Mouse (Mus musculus) embryonic fibroblast, embryonic 13.5 days (primary cell): Measurements from ENCODE around the gene Atg101.

Experiments
- CTCF ChIP-seq: IDR thresholded peaks from 2 replicates; pipeline ENCODE4 v1.5.1; 2011; ENCODE audit warnings: mild to moderate bottlenecking, control low read depth, low read length, moderate library complexity, borderline replicate concordance; ENCODE audit not compliant: insufficient read depth
- POLR2A ChIP-seq: IDR thresholded peaks from 2 replicates; pipeline ENCODE4 v1.6.1; 2011; ENCODE audit warnings: low read depth, mild to moderate bottlenecking, control low read depth, low read length, moderate library complexity

DNA sequence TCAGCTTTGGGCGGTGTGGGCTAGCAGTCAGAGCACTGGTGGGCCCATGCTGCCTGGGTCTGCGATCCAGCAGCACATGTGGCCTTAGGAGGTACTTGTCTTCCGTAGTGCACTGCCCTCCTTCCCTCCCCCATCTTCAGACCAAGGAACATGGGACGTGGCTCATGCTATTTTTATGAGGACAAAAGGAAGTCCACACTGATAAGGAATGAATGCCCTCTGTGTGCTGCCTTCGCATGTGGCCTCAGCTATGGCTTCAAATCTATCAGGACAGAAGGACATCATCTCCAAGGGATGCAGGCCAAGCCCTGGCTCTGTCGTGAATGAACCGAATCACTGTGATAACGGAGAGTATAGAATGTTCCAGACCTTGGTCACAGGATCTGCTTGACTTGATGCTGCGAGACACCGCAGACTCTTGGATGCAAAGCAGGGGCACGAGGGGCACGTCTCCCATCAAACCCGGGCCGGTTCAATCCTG lies 15.4 kb downstream of the Atg101 start:
- no peak for TF ChIP-seq CTCF
- no peak for TF ChIP-seq POLR2A
